Mouse (Mus musculus): Measurements from ENCODE around the gene Acrv1. TPM values are rescaled to one million over a fixed set of nuclear protein-coding genes. Genes with fewer than 3 reads are reported as not detected.
A peak's percentile ranks its signal among the peaks of the same experiment; 100 is the strongest.

The Acrv1 gene
- polyA plus RNA-seq, 1 experiment: not detected

DNA sequence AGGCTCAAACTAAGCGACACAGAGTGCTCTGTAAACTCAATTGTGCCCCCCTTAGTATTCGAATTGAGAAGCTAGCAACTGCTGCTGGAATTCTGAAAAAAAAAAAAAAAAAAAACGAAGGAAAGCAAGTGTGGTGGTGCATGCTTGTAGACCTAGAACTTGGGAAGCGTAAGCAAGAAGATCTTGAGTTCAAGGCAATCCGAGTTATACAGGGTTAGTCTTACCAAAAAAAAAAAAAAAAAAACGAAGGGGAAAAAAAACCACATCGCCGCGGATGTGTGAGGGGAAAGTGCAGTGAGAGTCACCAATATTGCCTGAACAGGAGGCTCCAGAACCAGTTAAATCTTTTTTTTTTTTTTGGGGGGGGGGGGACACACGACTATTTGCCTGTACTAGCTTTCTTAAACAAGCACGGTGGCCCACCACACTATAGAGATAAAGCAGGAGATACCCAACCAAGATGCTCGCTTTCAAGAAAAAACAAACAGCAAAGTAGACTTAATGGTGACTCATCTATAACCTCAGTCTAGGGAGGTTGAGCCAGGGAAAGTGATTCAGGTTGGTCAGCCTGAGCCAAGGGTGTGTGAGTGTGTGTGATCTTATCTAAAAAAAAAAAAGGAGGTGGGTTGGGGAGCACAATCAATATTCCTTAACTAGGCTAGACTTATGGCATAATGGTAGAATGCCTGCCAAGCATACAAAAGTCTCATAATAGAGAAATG, 34.2 kb downstream of the Acrv1 start, which contains the start of gene Chek1:
Chek1 (minus strand) TSS at position 32 of the 722 bp plus-strand sequence.
- TF ChIP-seq CTCF (IDR thresholded peaks at IDR 0.05; ENCODE audit: insufficient read depth, low read length) (no peak), POLR2A (IDR thresholded peaks at IDR 0.05; ENCODE audit: borderline replicate concordance, extremely low read depth, low read depth, low read length) (no peak)
- under 1% methylated on average over 12 of the region's 12 CpGs for WGBS
- peaks cover 3% of the 10 kb centered on the region; the same call in 1 of the 2 replicates for H3K4me1 ChIP-seq (ENCODE audit: control insufficient read depth, insufficient read depth, low read length)
- no peak for DNase-seq
- peak within 1 kb of the TSS; percentile 78 for H3K4me3 ChIP-seq (replicated peaks; ENCODE audit: extremely low read depth, low read depth, low read length)

Other genes with a start within 250 kb of the Acrv1 start
- gene Gm9513, start 217.6 kb upstream of the Acrv1 start, polyA plus RNA-seq (2012; rRNA removed): not detected in 2 replicates
- gene Gm5615, start 151.3 kb upstream of the Acrv1 start, polyA plus RNA-seq (2012; rRNA removed): not detected in 2 replicates
- gene Gm17689, start 110.6 kb upstream of the Acrv1 start, polyA plus RNA-seq (2012; rRNA removed): not detected in 2 replicates
- not detected in 2 replicates for gene A630095E13Rik, start 49.8 kb upstream of the Acrv1 start, polyA plus RNA-seq (2012; rRNA removed)
- gene Chek1, start 33.8 kb downstream of the Acrv1 start, polyA plus RNA-seq (2012; rRNA removed): 0.18 and 0.66 TPM in 2 replicates
- 161 and 254 TPM in 2 replicates for gene Stt3a, start 74.5 kb downstream of the Acrv1 start, polyA plus RNA-seq (2012; rRNA removed)
- 56.4 and 88.9 TPM in 2 replicates for gene Ei24, start 104.2 kb downstream of the Acrv1 start, polyA plus RNA-seq (2012; rRNA removed)
- 0.96 and 1.3 TPM in 2 replicates for gene Fez1, start 128.6 kb downstream of the Acrv1 start, polyA plus RNA-seq (2012; rRNA removed)